Mouse (Mus musculus): ENCODE measurements around the gene 1700012B09Rik. TPM values are rescaled to one million over a fixed set of nuclear protein-coding genes. Genes with fewer than 3 reads are reported as not detected.

The 1700012B09Rik gene
- 2.8 and 7.8 TPM in 2 replicates for polyA plus RNA-seq (2014; fragmentation: Nextera tagmentation; extraction: Ambion mirVana)

DNA sequence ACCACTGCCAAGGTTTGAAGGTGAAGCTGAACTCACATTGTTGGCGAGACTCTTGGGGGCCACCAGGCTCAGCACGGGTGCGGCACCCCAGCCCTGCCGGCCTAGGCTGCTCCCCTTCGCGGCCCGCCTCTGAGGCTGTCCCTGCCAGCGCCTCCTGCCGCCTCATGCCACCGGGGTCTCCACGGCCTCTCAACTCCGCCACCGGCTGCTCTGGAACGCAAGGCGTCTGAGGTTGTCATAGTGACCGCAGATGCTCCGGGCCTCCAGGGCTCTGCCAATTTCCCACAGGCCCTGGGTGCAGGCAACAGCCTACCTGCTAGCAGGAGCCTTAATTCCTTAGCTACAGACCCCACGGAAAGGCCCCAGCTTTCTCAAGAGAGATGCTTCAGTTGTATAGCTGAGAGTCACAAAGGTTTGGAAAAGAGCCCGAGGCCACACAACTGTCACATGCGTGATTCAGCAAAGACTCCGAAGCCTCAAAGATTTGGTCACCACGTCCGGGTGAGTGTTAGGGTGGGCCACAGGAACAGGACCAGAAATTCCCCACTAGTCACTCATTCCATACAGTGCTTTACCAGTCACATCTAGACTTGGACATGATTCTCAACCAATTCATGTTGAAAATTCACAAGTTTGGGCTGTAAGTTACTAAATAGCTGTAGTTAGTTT, at the start of gene 1700012B09Rik:
1700012B09Rik (minus strand) TSS at position 228 of the 669 bp plus-strand sequence.
- ATAC-seq (ENCODE audit: low FRiP score) (peak; percentile 69; the same call in 1 of the 2 replicates), DNase-seq (ENCODE audit: low spot score) (no peak)
- Histone ChIP-seq H3K4me1 (replicated peaks; ENCODE audit: control insufficient read depth, insufficient read depth, low read length) (no peaks in the 10 kb centered on the region), H3K36me3 (replicated peaks; ENCODE audit: control insufficient read depth, insufficient read depth) (no peaks in the 10 kb centered on the region), H3K4me3 (replicated peaks; ENCODE audit: low read length) (no peak within 1 kb of the TSS), H3K27me3 (ENCODE audit: control insufficient read depth, insufficient read depth, low read length) (0 out of 2 replicates have a peak, but pooled peaks cover 2% of the 10 kb centered on the region), H3K9me3 (ENCODE audit: control insufficient read depth, low read length) (no peaks in the 10 kb centered on the region), H3K9ac (no peak within 1 kb of the TSS; the same call in 1 of the 2 replicates), H3K4me2 (replicated peaks) (peak within 1 kb of the TSS; percentile 31), H3K27ac (no peak within 1 kb of the TSS)
- WGBS: 17% methylated on average over 23 of the region's 23 CpGs

DNA sequence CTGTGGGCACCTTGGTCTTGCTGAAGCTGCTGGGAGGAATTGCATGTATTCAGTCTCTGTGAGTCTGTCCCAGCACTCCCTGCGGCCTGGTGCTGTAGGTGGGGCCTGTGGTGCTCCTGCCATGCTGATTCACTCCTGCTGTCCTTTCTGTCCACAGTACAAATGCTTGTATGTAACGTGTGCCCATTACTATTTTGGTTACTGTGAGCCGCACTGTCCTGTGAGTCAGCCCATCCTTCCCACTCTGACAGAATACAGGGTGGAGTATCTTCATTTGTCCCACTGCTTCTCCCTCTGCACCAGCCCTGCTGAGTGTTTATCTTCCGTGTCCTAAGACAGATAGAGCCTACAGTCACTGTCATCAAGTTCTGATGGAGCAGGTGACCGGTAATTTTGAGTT, 39.3 kb upstream of the 1700012B09Rik start:
- no peak overlapping the region for H3K4me2 ChIP-seq (replicated peaks)
- ATAC-seq (ENCODE audit: low FRiP score) (no peak), DNase-seq (ENCODE audit: low spot score) (no peak)
- H3K36me3 ChIP-seq (replicated peaks; ENCODE audit: control insufficient read depth, insufficient read depth): peaks cover 71% of the 10 kb centered on the region
- H3K27ac ChIP-seq: no peak overlapping the region
- 95% methylated on average over 5 of the region's 5 CpGs for WGBS
- H3K27me3 ChIP-seq (ENCODE audit: control insufficient read depth, insufficient read depth, low read length): no peaks in the 10 kb centered on the region
- H3K9ac ChIP-seq: no peak overlapping the region
- no peaks in the 10 kb centered on the region for H3K4me1 ChIP-seq (replicated peaks; ENCODE audit: control insufficient read depth, insufficient read depth, low read length)
- no peaks in the 10 kb centered on the region for H3K9me3 ChIP-seq (ENCODE audit: control insufficient read depth, low read length)
- no peak overlapping the region for H3K4me3 ChIP-seq (replicated peaks; ENCODE audit: low read length)

DNA sequence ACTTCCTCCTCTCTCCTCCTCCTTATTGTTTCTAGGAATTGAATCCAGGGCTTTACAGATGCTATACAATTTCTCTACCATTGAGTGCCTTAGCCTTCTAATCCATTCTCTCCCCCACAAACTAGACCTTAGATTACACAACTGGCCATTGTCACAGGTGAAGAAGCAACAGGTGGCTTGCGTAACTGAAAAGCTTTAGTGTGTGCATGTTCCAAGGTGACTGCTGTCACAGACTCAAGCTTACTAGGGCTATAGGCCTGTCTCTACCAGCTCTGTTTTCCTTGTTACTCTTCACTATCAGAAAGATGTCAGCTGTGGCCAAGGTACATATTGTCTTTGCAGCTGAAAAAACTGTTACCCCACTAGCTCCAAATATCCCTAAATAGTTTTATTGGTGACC, 36.0 kb upstream of the 1700012B09Rik start:
- DNase-seq (ENCODE audit: low spot score) (no peak), ATAC-seq (ENCODE audit: low FRiP score) (no peak)
- no peak overlapping the region for H3K4me2 ChIP-seq (replicated peaks)
- peaks cover 66% of the 10 kb centered on the region for H3K36me3 ChIP-seq (replicated peaks; ENCODE audit: control insufficient read depth, insufficient read depth)
- H3K4me1 ChIP-seq (replicated peaks; ENCODE audit: control insufficient read depth, insufficient read depth, low read length): no peaks in the 10 kb centered on the region
- WGBS: 100% methylated on average over 1 of the region's 1 CpGs
- H3K4me3 ChIP-seq (replicated peaks; ENCODE audit: low read length): no peak overlapping the region
- no peaks in the 10 kb centered on the region for H3K9me3 ChIP-seq (ENCODE audit: control insufficient read depth, low read length)
- H3K9ac ChIP-seq: no peak overlapping the region
- no peak overlapping the region for H3K27ac ChIP-seq
- H3K27me3 ChIP-seq (ENCODE audit: control insufficient read depth, insufficient read depth, low read length): no peaks in the 10 kb centered on the region

DNA sequence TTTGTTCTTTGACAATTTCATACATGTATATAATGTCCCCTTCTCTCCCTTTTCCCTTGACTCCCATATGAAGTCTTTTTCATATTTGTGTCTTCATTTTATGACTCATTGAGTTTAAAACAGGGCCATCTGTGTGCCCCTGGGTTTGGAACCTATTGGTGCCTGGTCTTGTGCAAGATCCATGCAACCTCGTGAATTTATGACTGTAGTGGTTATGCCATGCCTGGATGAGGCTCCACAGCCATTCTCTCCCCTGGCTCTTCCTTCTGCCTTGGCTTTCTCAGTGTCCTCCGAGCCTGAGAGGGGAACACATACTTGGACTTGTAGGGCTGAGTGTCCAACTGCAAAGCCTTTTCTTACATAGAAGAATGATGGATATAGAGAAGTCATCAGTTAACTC, 34.9 kb upstream of the 1700012B09Rik start:
- Histone ChIP-seq H3K27ac (no peak overlapping the region), H3K27me3 (ENCODE audit: control insufficient read depth, insufficient read depth, low read length) (no peaks in the 10 kb centered on the region), H3K4me1 (replicated peaks; ENCODE audit: control insufficient read depth, insufficient read depth, low read length) (no peaks in the 10 kb centered on the region), H3K36me3 (replicated peaks; ENCODE audit: control insufficient read depth, insufficient read depth) (peaks cover 64% of the 10 kb centered on the region), H3K9ac (no peak overlapping the region), H3K4me2 (replicated peaks) (no peak overlapping the region), H3K4me3 (replicated peaks; ENCODE audit: low read length) (no peak overlapping the region), H3K9me3 (ENCODE audit: control insufficient read depth, low read length) (no peaks in the 10 kb centered on the region)
- 99% methylated on average over 2 of the region's 2 CpGs for WGBS
- DNase-seq (ENCODE audit: low spot score) (no peak), ATAC-seq (ENCODE audit: low FRiP score) (no peak)

DNA sequence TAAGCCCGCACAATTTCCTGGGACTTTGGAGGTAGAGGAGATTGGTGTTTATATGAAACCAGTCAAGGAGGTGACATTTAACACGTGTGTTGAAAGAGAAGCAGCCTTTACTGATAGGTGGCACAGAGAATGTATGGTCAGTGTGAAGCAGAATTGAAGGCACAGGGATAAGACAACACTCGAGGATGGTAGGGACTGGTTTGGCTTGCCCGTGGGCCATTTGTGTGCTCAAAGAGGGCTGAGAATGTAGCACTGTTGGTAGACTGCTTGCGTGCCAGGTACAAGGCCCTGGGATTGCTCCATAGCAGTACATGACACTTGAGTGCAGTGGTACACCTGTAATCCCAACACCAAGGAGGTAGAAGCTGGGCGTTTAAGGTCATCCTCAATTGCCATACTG, 16.5 kb upstream of the 1700012B09Rik start:
- peaks cover 44% of the 10 kb centered on the region for H3K36me3 ChIP-seq (replicated peaks; ENCODE audit: control insufficient read depth, insufficient read depth)
- ATAC-seq (ENCODE audit: low FRiP score) (no peak), DNase-seq (ENCODE audit: low spot score) (no peak)
- H3K9me3 ChIP-seq (ENCODE audit: control insufficient read depth, low read length): no peaks in the 10 kb centered on the region
- H3K9ac ChIP-seq: no peak overlapping the region
- H3K27me3 ChIP-seq (ENCODE audit: control insufficient read depth, insufficient read depth, low read length): no peaks in the 10 kb centered on the region
- H3K4me2 ChIP-seq (replicated peaks): no peak overlapping the region
- WGBS: 89% methylated on average over 6 of the region's 6 CpGs
- H3K4me1 ChIP-seq (replicated peaks; ENCODE audit: control insufficient read depth, insufficient read depth, low read length): peaks cover 10% of the 10 kb centered on the region; the same call in 1 of the 2 replicates
- H3K4me3 ChIP-seq (replicated peaks; ENCODE audit: low read length): no peak overlapping the region
- no peak overlapping the region for H3K27ac ChIP-seq

DNA sequence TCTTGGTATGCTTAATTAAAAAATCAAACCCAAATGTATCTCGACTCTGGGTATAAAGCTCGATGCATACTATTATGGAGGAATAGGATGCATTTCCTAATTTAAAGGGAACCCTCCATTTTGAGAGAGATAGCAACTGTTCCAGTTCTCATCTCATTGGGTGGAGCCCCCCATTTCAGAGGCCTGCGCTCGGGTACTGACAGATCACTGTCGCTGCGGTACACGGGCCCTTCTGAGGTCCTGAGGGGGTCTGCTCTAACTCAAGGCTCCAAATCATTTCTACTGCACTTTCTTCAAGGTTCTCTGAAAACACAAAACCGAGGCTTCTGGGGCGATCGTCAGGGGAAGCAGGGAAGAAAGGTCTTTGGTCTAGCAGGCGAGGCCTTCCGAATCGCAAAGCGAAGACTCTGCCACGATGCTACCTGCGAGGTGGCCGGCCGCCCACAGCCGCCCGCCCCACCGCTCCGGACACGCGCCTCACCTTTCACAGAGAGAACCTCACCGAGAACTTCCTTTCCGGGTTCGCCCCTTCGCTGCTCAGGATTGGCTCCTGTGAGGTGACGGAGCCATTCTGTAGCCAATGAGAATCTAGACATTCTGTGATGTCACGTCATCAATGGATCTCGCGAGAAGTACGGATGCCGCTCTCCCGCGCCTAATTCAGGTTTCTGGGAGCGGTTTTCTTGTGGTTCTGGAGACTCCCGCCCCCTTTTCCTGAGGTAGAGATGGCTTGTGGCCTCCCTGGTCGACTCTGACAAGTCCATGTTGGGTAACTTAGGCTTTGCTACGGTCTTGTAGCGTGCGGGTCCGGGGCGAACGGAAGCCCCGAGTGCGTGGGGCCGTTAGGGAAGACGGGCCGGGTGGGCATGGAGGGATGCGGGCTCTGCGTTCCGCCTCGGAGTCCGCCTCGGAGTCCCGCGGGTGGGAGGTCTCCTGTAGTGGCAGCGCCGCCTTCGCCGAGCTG, 13.5 kb upstream of the 1700012B09Rik start, which contains the start of the genes Mre11a and Ankrd49:
Mre11a (plus strand) TSS at position 616 of the 964 bp plus-strand sequence.
Ankrd49 (minus strand) TSS at position 818 of the 964 bp plus-strand sequence.
- DNase-seq (ENCODE audit: low spot score): peak; percentile 99
- no peaks in the 10 kb centered on the region for H3K27me3 ChIP-seq (ENCODE audit: control insufficient read depth, insufficient read depth, low read length)
- ATAC-seq (ENCODE audit: low FRiP score): peak; percentile 100
- WGBS: under 1% methylated on average over 62 of the region's 62 CpGs
- peaks cover 50% of the 10 kb centered on the region for H3K36me3 ChIP-seq (replicated peaks; ENCODE audit: control insufficient read depth, insufficient read depth)
- peak within 1 kb of the TSS; percentile 61 for H3K4me3 ChIP-seq (replicated peaks; ENCODE audit: low read length)
- H3K9me3 ChIP-seq (ENCODE audit: control insufficient read depth, low read length): no peaks in the 10 kb centered on the region
- peaks cover 10% of the 10 kb centered on the region; the same call in 1 of the 2 replicates for H3K4me1 ChIP-seq (replicated peaks; ENCODE audit: control insufficient read depth, insufficient read depth, low read length)
- H3K27ac ChIP-seq: peak within 1 kb of the TSS; percentile 91
- H3K9ac ChIP-seq: peak within 1 kb of the TSS; percentile 80
- peak within 1 kb of the TSS; percentile 77 for H3K4me2 ChIP-seq (replicated peaks)

DNA sequence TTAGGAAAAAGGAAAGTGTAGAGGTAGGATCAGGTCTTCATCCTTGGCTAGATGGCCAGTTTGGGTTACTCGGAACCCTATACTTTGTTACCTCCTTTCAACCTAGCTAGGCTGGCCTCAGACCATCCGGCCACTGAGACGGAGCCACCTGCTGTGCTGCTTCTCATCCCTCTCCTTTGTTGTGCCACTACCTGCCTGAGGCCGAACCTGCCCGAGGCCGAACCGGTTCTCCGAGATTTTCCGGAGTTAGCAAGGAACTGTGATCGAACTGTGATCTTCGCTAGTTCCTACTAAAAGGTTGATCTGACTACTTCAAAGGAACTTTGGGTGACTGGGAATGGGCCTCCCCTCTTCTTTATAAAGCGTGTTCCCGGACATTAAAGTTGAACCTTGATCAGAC, 7.5 kb upstream of the 1700012B09Rik start:
- peaks cover 31% of the 10 kb centered on the region for H3K36me3 ChIP-seq (replicated peaks; ENCODE audit: control insufficient read depth, insufficient read depth)
- H3K4me1 ChIP-seq (replicated peaks; ENCODE audit: control insufficient read depth, insufficient read depth, low read length): no peaks in the 10 kb centered on the region
- no peak overlapping the region for H3K4me2 ChIP-seq (replicated peaks)
- ATAC-seq (ENCODE audit: low FRiP score) (no peak), DNase-seq (ENCODE audit: low spot score) (no peak)
- H3K27me3 ChIP-seq (ENCODE audit: control insufficient read depth, insufficient read depth, low read length): no peaks in the 10 kb centered on the region
- H3K4me3 ChIP-seq (replicated peaks; ENCODE audit: low read length): no peak overlapping the region
- no peak overlapping the region for H3K9ac ChIP-seq
- 37% methylated on average over 13 of the region's 13 CpGs for WGBS
- no peaks in the 10 kb centered on the region for H3K9me3 ChIP-seq (ENCODE audit: control insufficient read depth, low read length)
- no peak overlapping the region for H3K27ac ChIP-seq

DNA sequence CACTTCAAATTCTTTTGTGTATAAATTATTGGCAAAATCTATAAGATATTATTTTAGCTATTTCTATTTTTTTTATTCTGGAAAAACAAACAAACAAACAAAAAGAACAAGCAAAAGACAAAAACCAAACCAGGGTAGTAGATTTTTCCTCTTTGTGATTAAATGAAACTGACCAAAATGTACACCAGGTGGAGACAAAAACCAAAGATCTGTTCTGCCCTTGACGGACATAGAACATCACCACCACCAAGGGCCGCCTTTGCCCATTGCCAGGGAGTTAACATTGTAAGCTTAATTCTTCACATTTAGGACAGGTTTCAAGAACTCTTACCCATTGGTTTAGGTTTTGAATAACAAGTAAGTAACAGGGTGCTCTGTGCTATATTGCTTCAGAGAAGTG, 3.0 kb upstream of the 1700012B09Rik start:
- WGBS: 50% methylated on average over 2 of the region's 2 CpGs
- H3K9ac ChIP-seq: no peak overlapping the region
- no peaks in the 10 kb centered on the region for H3K9me3 ChIP-seq (ENCODE audit: control insufficient read depth, low read length)
- 0 out of 2 replicates have a peak, but pooled peaks cover 2% of the 10 kb centered on the region for H3K27me3 ChIP-seq (ENCODE audit: control insufficient read depth, insufficient read depth, low read length)
- no peak overlapping the region for H3K27ac ChIP-seq
- ATAC-seq (ENCODE audit: low FRiP score) (no peak), DNase-seq (ENCODE audit: low spot score) (no peak)
- H3K4me1 ChIP-seq (replicated peaks; ENCODE audit: control insufficient read depth, insufficient read depth, low read length): no peaks in the 10 kb centered on the region
- H3K36me3 ChIP-seq (replicated peaks; ENCODE audit: control insufficient read depth, insufficient read depth): no peaks in the 10 kb centered on the region
- no peak overlapping the region for H3K4me2 ChIP-seq (replicated peaks)
- no peak overlapping the region for H3K4me3 ChIP-seq (replicated peaks; ENCODE audit: low read length)

DNA sequence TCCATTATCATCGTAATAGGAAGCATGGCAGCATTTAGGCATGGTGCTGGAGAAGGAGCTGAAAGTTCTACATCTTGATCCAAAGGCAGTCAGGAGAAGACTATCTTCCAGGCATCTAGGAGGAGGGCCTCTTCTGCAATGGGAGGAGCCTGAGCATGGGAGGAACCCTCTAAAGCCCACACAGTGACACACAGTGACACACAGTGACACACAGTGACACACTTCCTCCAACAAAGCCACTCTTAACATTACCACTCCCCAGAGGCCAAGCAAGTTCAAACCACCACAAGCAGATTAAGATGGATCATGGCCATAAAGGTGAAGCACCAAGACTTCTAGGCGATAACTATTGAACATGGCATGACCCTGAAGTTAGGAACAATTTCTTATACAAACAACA, 1.2 kb upstream of the 1700012B09Rik start:
- H3K27ac ChIP-seq: no peak overlapping the region
- H3K4me1 ChIP-seq (replicated peaks; ENCODE audit: control insufficient read depth, insufficient read depth, low read length): no peaks in the 10 kb centered on the region
- ATAC-seq (ENCODE audit: low FRiP score): no peak
- H3K36me3 ChIP-seq (replicated peaks; ENCODE audit: control insufficient read depth, insufficient read depth): no peaks in the 10 kb centered on the region
- DNase-seq (ENCODE audit: low spot score): no peak
- H3K4me2 ChIP-seq (replicated peaks): no peak overlapping the region
- H3K4me3 ChIP-seq (replicated peaks; ENCODE audit: low read length): no peak overlapping the region
- H3K27me3 ChIP-seq (ENCODE audit: control insufficient read depth, insufficient read depth, low read length): 0 out of 2 replicates have a peak, but pooled peaks cover 2% of the 10 kb centered on the region
- no peak overlapping the region for H3K9ac ChIP-seq
- WGBS: 97% methylated on average over 2 of the region's 2 CpGs
- no peaks in the 10 kb centered on the region for H3K9me3 ChIP-seq (ENCODE audit: control insufficient read depth, low read length)
